Mouse (Mus musculus) embryonic fibroblast, embryonic 13.5 days (primary cell): ENCODE results near the gene Unc79.

Source experiments
- CTCF ChIP-seq: IDR thresholded peaks from 2 replicates; pipeline ENCODE4 v1.5.1; 2011; ENCODE audit warnings: mild to moderate bottlenecking, control low read depth, low read length, moderate library complexity, borderline replicate concordance; ENCODE audit not compliant: insufficient read depth
- POLR2A ChIP-seq: IDR thresholded peaks from 2 replicates; pipeline ENCODE4 v1.6.1; 2011; ENCODE audit warnings: low read depth, mild to moderate bottlenecking, control low read depth, low read length, moderate library complexity

DNA sequence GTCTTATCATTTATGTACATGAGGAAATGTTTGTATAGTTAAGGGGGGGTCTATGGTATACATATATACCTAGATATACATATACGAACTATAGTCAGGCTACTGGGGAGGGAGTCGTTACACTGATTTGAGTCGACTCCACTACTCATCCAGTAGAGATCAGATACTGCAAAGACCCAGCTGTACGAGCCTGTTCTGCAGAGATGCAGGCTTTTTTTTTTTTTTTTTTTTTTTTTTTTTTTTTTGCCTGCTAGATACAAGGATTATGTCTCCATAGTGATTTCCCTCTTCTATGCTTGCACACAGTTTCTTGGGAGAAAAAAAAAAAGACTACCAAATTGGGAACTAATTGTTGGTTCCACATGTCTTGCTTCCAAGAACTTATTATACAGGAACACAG, 113.5 kb downstream of the Unc79 start:
- TF ChIP-seq CTCF (no peak), POLR2A (no peak)
